Mouse (Mus musculus): Measurements from ENCODE around the gene Ctf2.

- TF ChIP-seq MAX (IDR thresholded peaks at IDR 0.05; ENCODE audit: low read length) (peak; percentile 79), GATA1 (IDR thresholded peaks at IDR 0.05; ENCODE audit: low read depth, low read length) (peak; percentile 86), CHD2 (IDR thresholded peaks at IDR 0.05; ENCODE audit: low read length) (peak; percentile 2; the same call in 1 of the 2 replicates), KAT2A (conservative IDR thresholded peaks at IDR 0.05; ENCODE audit: low read depth, low read length) (0 out of 2 replicates have a peak, but pooled peaks have one; percentile 13), POLR2A (IDR thresholded peaks at IDR 0.05; ENCODE audit: control insufficient read depth in 1 of 2, insufficient read depth in 1 of 2, low read depth in 1 of 2, low read length in 2 of 2, poor library complexity in 1 of 2) (peak; percentile 52 to 56; a peak in 3 of 4 replicates), CTCF (IDR thresholded peaks at IDR 0.05 in 2 of 3, conservative IDR thresholded peaks at IDR 0.05 in 1 of 3; ENCODE audit: control insufficient read depth in 1 of 3, insufficient read depth in 1 of 3, low read depth in 2 of 3, low read length in 3 of 3, poor library complexity in 1 of 3, severe bottlenecking in 1 of 3) (no peak), TCF12 (IDR thresholded peaks at IDR 0.05; ENCODE audit: low read depth, low read length) (peak; percentile 83), RAD21 (IDR thresholded peaks at IDR 0.05; ENCODE audit: low read depth, low read length) (no peak), MEF2A (IDR thresholded peaks at IDR 0.05; ENCODE audit: extremely low read depth, insufficient replicate concordance, low read depth, low read length, poor library complexity, severe bottlenecking) (no peak), TBP (IDR thresholded peaks at IDR 0.05; ENCODE audit: low read depth, low read length) (peak; percentile 60; the same call in 1 of the 2 replicates), ELF1 (IDR thresholded peaks at IDR 0.05; ENCODE audit: low read depth, low read length) (peak; percentile 47; the same call in 1 of the 2 replicates), E2F4 (IDR thresholded peaks at IDR 0.05; ENCODE audit: borderline replicate concordance, low read depth, low read length) (no peak), UBTF (IDR thresholded peaks at IDR 0.05; ENCODE audit: borderline replicate concordance, insufficient read depth, low read depth, low read length) (no peak)
These were observed 38.3 kb upstream of the Ctf2 start for GRCm38 (mm10) chr7:127770039-127770905.
